Mouse (Mus musculus) erythroblast, adult 5-6 weeks (primary cell): ENCODE results near the gene Map10. TPM values are rescaled to one million over a fixed set of nuclear protein-coding genes. Genes with fewer than 3 reads are reported as not detected.

Source experiments
- ATAC-seq: replicated peaks from 2 replicates; pipeline ENCODE4 v1.8.0; 2016; ENCODE audit warnings: moderate number of reproducible peaks, mild to moderate bottlenecking, moderate TSS enrichment, inconsistent platforms; ENCODE audit not compliant: poor library complexity, low FRiP score, severe bottlenecking
- total RNA-seq, 2 experiments: library from RNA; stranded (forward) in 1 of 2; stranded (reverse) in 1 of 2; fragments of 150-400 nt in 1 of 2; fragments of 200-764, 138-1000 nt in 1 of 2; gene quantifications; 2 replicates each; pipeline versions ENCODE4 v1.2.3 to v1.2.4; 2015 to 2017; ENCODE audit warnings: low replicate concordance in 2 of 2

Map10 gene
- total RNA-seq (2015; ENCODE audit: low replicate concordance) (0.42 TPM in 1 of 2 replicates, not detected in the other), total RNA-seq (2017; ENCODE audit: low replicate concordance) (0.14 TPM in 1 of 2 replicates, not detected in the other)

GRCm38 (mm10) chr8:125669700-125670195, at the start of gene Map10:
Gene Map10 (plus strand): TSS chr8:125669818.
- ATAC-seq: no peak

GRCm38 (mm10) chr8:125620301-125620700, 49.3 kb upstream of the Map10 start:
- ATAC-seq: no peak

DNA sequence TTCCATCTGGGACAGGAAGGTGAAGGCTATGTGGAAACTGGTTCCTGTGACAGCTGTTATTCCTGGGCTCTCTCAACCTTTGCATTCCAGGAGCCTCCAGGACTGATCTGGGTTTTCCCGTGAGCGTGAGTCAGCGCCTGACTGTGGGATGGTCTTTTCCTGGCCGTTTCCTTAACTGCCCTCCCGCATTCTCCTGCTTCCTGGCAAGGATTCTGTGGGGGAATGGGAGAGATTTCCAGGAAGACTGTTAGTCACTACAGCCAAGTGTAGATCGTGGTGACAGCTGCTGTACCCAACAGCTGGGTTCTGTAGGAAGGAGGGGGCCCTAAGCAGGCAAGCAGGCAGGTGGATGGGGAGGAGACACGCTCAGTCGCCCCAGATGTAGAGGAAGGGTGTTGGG, 45.3 kb upstream of the Map10 start:
- ATAC-seq: no peak

- ATAC-seq: no peak
These were observed 43.2 kb upstream of the Map10 start for GRCm38 (mm10) chr8:125626381-125626780.

- no peak for ATAC-seq
These were observed 40.8 kb upstream of the Map10 start for GRCm38 (mm10) chr8:125628834-125629233.

DNA sequence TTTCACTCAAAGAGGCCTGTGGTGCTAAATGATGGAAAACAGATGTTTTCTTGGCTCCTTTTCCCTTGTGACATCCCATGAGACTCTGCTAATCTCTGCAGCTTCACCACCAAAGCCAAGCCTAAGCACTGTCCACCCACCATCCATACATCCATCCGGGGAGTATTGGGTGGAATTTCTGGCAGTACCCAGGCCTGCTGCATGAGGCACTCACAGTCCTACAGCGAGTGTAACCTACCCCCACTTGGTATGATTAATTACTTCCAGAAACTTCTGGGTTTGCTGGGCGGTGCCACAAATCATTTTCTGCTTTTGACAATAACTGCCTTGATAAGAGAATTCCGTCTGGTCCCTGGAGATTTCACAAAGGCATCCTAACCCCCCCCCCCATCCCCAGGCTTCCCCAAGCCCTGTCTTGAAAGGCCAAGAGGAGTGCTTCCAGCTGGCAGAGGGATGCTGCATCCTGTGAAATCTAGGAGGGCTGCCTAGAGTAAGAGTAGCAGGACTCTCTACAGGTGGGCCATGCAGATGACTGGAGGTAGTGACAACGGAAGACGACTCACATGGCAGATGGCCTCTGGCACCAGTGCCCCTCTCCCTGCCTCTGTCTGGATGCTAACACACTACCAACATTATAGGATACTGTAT, 31.1 kb upstream of the Map10 start:
- ATAC-seq: no peak

GRCm38 (mm10) chr8:125639631-125640030, 30.0 kb upstream of the Map10 start:
- ATAC-seq: no peak

- no peak for ATAC-seq
These were observed 28.9 kb upstream of the Map10 start for GRCm38 (mm10) chr8:125640766-125641165.

GRCm38 (mm10) chr8:125641808-125642207, 27.8 kb upstream of the Map10 start:
- ATAC-seq: no peak

DNA sequence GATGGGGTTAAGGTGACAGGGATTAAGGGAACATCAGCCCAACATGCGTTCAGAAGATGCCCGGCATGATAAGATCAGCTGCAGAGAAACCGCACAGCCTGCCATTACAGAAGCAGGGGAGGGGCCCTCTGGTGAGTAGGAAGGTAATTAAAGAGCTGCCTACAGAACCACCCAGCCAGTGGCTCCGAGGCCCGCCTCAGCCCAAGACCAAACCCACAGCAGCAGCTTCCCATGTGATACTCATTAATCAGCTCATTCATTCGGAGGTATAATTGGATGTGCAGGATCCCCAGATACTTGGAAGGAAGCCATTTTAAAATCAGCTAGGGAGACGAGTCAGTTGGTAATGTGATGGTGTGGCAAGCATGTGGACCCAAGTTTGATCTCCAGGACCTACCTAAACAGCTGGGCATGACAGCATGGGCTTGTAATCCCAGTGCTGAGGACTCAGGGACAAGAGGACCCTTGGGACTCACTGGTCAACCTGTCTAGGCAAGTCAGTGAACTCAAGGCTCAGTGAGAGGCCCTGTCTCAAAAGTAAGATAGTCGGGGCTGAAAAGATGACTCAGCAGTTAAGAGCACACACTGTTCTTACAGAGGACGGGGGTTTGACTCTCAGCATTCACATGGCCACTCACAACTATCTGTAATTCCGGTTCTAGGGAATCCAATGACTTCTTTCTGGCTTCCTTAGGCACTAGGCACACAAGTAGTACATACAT, 23.7 kb upstream of the Map10 start:
- no peak for ATAC-seq

DNA sequence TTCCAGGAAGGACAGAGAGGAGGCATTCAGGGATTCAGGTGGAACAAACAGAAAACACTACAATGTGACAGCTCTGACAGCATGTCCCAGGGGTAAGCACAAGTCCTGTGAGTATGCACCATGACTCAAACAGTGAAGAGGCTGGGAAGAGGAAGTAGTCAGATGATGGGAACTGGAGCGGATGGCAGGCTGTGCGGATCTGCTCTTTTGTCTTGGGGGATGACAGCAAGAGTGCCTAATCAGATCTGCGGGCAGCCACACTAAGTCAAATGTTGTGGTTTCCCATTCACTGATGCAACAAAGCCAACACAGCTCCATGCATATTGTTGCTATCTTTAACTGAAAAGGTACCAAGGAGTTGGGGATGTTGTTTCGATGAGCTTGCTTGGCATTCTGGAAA, 20.2 kb upstream of the Map10 start:
- no peak for ATAC-seq

GRCm38 (mm10) chr8:125654821-125655220, 14.8 kb upstream of the Map10 start:
- no peak for ATAC-seq

DNA sequence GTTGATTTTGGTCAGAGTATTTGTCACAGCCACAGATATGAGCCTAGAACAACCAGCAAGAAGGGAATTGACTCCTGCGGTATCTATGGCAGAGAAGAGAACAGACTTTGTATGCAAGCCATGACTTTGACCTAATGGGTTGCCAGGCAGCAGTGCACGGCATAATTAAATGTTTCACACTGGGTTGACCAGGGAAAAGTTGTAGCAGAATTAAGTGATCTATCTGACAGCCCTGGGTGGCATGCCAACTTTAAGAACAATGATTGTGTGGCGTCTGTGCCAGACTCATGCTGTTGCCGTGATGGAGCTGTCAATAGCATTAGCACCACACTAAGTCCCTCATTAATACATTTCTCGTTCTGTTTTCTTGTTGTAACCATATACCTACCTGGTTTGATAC, 11.1 kb upstream of the Map10 start:
- ATAC-seq: no peak

GRCm38 (mm10) chr8:125658926-125659325, 10.7 kb upstream of the Map10 start:
- ATAC-seq: no peak

DNA sequence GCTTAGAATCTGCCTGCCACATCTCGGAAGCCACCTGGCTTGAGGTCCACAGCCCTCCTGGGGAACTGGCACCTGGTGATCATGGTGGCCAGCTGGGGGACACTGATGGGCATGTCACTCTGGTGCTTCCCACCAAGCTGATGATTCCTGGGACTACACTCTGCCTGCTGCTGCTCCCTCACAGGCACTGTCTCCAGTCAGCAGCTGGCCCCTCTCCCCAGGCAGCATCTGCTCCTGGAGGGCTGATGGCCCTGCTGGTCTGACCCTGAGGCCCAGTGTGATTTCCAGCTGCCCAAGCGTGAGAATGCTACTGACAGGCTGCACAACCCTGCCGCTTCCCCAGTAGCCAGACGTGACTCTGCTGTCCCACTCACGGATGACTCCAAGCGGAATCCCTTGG, 9.2 kb upstream of the Map10 start:
- ATAC-seq: no peak

- no peak for ATAC-seq
These were observed 7.5 kb upstream of the Map10 start for GRCm38 (mm10) chr8:125661958-125662668.

- ATAC-seq: no peak
These were observed 7.0 kb upstream of the Map10 start for GRCm38 (mm10) chr8:125662669-125663048.

DNA sequence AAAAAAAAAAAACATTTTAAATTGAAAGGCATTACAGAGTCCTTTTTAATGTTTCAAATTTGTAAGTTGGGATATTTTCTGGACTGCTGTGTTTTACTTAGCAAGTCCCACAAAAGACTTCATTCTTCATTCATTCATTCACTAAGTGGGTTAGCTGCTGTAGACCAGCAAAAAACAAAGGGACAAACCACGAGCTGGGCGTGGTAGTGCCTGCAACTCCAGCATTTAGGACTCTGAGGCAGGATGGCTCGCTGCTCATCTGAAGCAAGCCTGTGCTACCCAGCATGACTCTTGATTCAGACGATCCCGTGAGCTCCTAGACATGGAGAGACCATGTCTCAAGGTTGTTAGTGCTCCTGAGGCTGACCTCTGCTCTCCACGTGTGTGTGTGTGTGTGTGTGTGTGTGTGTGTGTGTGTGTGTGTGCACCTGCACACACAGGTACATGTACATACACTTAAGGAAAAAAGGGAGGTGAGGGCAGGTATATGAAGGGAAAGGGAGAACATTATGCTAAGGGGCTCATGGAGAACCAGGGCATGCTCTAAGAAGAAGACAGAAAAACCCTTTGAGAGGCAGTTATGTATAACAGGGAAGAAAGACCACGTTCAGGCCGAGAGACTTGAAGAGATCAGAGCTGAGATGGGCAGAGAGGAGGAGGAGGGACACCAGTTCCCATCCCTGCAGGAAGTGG, 4.3 kb upstream of the Map10 start:
- no peak for ATAC-seq

DNA sequence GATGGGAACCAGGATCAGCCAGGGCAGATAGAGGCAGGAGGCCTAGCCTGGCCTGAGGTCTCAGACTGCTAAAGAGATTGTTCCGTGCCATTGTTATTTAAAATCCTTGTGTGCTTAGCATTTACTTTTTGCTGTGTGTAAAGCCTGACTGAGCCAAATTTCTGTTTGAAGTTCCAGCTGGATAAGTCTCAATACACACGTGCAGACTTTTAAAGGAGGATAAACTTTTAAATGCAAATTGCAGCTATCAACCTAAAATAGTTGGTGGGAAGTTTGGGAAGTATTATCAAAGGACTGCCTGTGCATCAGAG, 3.8 kb upstream of the Map10 start:
- no peak for ATAC-seq

- no peak for ATAC-seq
These were observed 3.4 kb upstream of the Map10 start for GRCm38 (mm10) chr8:125666201-125666600.
